Mouse (Mus musculus) neural tube, embryonic 13.5 days (tissue): ENCODE data around the gene Olfr433. TPM values are rescaled to one million over a fixed set of nuclear protein-coding genes. Genes with fewer than 3 reads are reported as not detected.

ENCODE experiments used
- ATAC-seq: fragments of 200-750 bp; cut with Nextera tagmentation; 2 replicates; pipeline ENCODE4 v1.8.0; 2017; ENCODE audit warnings: low read depth, mild to moderate bottlenecking, moderate TSS enrichment, moderate library complexity
- H3K27ac ChIP-seq: fragments of 300-500 bp; sonication (generic); replicated peaks from 2 replicates; pipeline ENCODE4 v1.5.1; 2015; ENCODE audit warnings: moderate library complexity, mild to moderate bottlenecking, inconsistent platforms
- H3K27me3 ChIP-seq: fragments of 300-500 bp; sonication (generic); 2 replicates; pipeline ENCODE4 v1.6.1; 2015; ENCODE audit warnings: mild to moderate bottlenecking, inconsistent platforms
- H3K36me3 ChIP-seq: fragments of 300-500 bp; sonication (generic); 2 replicates; pipeline ENCODE4 v1.6.1; 2015; ENCODE audit warnings: mild to moderate bottlenecking, inconsistent platforms
- H3K4me1 ChIP-seq: fragments of 300-500 bp; sonication (generic); replicated peaks from 2 replicates; pipeline ENCODE4 v1.6.1; 2015; ENCODE audit warnings: inconsistent platforms
- H3K4me2 ChIP-seq: fragments of 300-500 bp; sonication (generic); 2 replicates; pipeline ENCODE4 v1.6.1; 2015; ENCODE audit warnings: inconsistent platforms, mild to moderate bottlenecking, moderate library complexity
- H3K4me3 ChIP-seq: fragments of 300-500 bp; sonication (generic); 2 replicates; pipeline ENCODE4 v1.5.1; 2015; ENCODE audit warnings: mild to moderate bottlenecking, inconsistent platforms
- H3K9ac ChIP-seq: fragments of 300-500 bp; sonication (generic); 2 replicates; pipeline ENCODE4 v1.6.1; 2015; ENCODE audit warnings: moderate library complexity, mild to moderate bottlenecking, inconsistent platforms
- H3K9me3 ChIP-seq: fragments of 300-500 bp; sonication (generic); 2 replicates; pipeline ENCODE4 v1.6.1; 2016; ENCODE audit warnings: inconsistent platforms
- WGBS: fragments of 180-500 bp; shearing (Covaris S2); methylation state at CpG from one replicate; pipeline ENCODE4 v1.1.7; 2015; 5-methylcytosine and 5-hydroxymethylcytosine counted together
- polyA plus RNA-seq: library from polyadenylated mRNA; unstranded; fragments of >200 nt; fragmentation: Nextera tagmentation; extraction: Ambion mirVana; gene quantifications from 2 replicates; pipeline ENCODE4 v1.2.1, GENCODE M21; 2015

The Olfr433 gene
- polyA plus RNA-seq, 1 experiment from 2014 or later, result not detected

DNA sequence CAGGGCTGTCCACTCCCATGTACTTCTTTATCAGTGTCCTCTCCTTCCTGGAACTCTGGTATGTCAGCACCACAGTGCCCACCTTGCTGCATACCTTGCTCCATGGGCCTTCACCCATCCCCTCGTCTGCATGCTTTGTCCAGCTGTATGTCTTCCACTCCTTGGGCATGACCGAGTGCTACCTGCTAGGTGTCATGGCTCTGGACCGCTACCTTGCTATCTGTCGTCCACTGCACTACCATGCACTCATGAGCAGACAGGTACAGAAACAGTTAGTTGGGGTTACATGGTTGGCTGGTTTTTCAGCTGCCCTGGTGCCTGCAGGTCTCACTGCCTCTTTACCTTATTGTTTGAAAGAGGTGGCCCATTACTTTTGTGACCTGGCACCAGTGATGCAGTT is 10.0 kb downstream of the Olfr433 start:
- Histone ChIP-seq H3K27ac (no peak overlapping the region), H3K4me1 (no peaks in the 10 kb centered on the region), H3K4me3 (no peak overlapping the region), H3K36me3 (no peaks in the 10 kb centered on the region), H3K4me2 (no peak overlapping the region), H3K27me3 (no peaks in the 10 kb centered on the region), H3K9me3 (no peaks in the 10 kb centered on the region), H3K9ac (no peak overlapping the region)
- 87% methylated on average over 4 of the region's 4 CpGs for WGBS
- ATAC-seq, result no peak

DNA sequence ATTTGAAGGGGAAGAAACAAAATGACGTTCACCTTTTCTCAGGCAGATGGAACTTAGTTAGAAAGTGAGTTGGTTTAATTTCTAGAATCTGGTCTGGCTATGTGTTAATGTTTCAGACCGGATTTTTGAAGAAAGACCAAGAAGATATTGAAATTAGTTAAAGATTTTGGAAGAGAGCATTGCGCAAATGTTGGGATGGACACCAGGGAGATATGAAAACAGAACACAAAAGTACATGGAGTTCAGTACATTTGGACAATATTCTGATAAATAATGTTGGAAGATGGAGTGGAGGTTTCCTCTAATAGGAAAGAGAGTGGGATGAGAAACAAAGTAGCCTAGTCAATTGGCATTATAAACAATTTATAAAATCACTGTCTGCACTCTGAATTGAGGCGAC is 11.0 kb downstream of the Olfr433 start:
- Histone ChIP-seq H3K9ac (no peak overlapping the region), H3K27me3 (no peaks in the 10 kb centered on the region), H3K27ac (no peak overlapping the region), H3K9me3 (no peaks in the 10 kb centered on the region), H3K4me1 (no peaks in the 10 kb centered on the region), H3K36me3 (no peaks in the 10 kb centered on the region), H3K4me2 (no peak overlapping the region), H3K4me3 (no peak overlapping the region)
- no peak for ATAC-seq
- 89% methylated on average over 4 of the region's 4 CpGs for WGBS

DNA sequence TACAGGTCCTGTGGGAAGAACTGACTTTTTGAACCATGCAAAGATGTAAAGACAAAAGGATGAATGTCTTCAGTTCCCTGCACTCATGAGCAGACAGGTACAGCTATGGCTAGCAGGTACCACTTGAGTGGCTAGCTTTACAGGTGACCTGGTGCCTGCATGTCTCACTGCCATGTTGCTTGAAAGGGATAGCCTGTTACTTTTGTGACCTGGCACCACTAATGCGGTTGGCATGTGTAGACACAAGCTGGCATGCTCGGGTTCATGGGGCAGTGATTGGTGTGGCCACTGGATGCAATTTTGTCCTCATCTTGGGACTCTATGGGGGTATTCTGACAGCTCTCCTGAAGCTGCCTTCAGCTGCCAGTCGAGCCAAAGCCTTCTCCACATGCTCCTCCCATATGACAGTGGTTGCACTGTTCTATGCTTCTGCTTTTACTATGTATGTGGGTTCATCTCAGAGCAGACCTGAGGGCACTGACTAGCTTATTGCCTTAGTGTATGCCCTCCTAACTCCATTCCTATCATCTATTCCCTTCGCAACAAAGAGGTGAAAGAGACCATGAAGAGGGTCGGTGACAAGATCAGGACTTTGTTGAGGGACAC is 11.5 kb downstream of the Olfr433 start:
- no peak overlapping the region for H3K27ac ChIP-seq
- no peak overlapping the region for H3K9ac ChIP-seq
- H3K4me1 ChIP-seq, result no peaks in the 10 kb centered on the region
- H3K36me3 ChIP-seq, result no peaks in the 10 kb centered on the region
- ATAC-seq, result no peak
- H3K27me3 ChIP-seq, result no peaks in the 10 kb centered on the region
- no peaks in the 10 kb centered on the region for H3K9me3 ChIP-seq
- 89% methylated on average over 5 of the region's 5 CpGs for WGBS
- no peak overlapping the region for H3K4me3 ChIP-seq
- no peak overlapping the region for H3K4me2 ChIP-seq

DNA sequence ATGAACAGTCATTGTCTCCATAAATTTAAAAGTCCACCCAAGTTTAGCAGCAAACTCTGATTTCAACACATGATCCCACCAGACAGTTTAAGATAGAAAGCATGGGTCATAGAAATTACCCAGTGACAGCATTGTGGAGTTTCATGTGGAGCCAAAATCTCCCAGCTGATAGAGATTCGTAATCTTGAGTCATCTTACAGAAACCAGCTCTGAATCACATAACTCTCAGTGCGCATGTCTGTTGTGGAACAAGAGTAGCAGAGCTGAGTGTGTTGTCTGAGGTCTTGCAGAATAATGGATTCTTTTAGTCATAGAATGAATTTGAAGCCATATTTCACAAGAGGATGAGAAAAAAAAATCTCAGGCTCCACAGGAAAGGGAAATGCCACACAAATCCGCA is 12.5 kb downstream of the Olfr433 start:
- Histone ChIP-seq H3K4me3 (no peak overlapping the region), H3K27me3 (no peaks in the 10 kb centered on the region), H3K9me3 (no peaks in the 10 kb centered on the region), H3K36me3 (no peaks in the 10 kb centered on the region), H3K4me1 (no peaks in the 10 kb centered on the region), H3K27ac (no peak overlapping the region), H3K9ac (no peak overlapping the region), H3K4me2 (no peak overlapping the region)
- no peak for ATAC-seq
- 89% methylated on average over 3 of the region's 3 CpGs for WGBS

DNA sequence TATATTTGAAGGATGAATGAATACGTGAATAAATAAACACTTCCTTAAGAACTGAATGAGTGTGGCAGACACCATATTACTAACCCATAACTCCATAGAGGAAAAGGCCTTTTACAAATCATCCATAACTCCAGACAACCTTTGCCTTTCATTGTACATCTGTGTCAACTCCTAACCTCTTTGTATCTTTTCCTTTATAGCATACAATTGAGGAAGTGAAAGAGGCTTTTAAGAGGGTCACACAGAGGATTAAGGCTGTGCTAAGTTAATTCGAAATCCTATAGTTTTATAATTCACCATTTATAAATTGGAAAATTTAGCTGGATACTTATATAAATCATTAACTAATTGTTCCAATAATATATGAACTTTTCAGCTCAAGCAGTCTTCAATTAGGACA is 14.7 kb downstream of the Olfr433 start:
- Histone ChIP-seq H3K4me2 (no peak overlapping the region), H3K27ac (no peak overlapping the region), H3K27me3 (no peaks in the 10 kb centered on the region), H3K4me3 (no peak overlapping the region), H3K4me1 (no peaks in the 10 kb centered on the region), H3K36me3 (no peaks in the 10 kb centered on the region), H3K9me3 (no peaks in the 10 kb centered on the region), H3K9ac (no peak overlapping the region)
- WGBS, result 77% methylated on average over 2 of the region's 2 CpGs
- ATAC-seq, result no peak

DNA sequence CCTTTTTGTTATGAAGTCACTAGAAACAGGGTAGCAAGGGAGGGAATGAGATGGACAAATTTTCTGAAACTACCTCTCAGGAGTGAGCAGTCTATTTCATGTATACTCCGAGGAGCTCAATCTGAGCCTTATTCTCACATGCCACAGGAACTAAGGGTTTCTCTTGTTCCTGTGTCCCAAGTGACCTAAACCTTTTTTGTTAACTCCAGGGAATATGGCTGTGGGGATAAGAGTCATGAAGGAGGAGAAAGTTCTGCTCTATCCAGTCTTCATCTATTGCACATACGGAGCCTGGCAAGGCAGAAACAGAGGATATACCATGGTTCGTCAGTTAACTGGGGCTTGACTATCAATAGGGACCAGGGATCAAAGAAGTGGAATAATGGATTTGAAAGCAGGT is 25.8 kb downstream of the Olfr433 start, which contains the start of gene Olfr430:
Gene Olfr430, plus strand, starts transcription at position 301 of the 400 bp plus-strand sequence.
- no peaks in the 10 kb centered on the region for H3K27me3 ChIP-seq
- WGBS, result 88% methylated on average over 3 of the region's 3 CpGs
- no peak for ATAC-seq

DNA sequence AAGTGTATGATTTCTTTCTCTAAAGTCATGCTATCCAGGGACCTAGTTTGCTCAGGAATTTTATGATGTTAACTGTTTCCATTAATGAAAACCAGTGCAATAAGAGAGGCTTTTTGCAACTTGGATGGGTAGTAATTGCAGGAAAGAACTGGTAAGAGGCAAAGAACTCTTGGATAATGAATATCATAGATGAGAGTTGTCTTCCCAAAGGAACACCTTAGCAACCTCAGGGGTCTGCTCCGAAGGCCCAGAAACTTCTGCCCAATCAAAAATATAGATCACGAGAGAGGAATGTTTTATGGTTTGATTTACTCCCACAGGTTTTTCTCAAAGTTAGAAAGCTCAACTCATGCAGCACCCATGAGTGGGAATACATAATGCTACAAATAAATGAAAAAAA is 43.5 kb downstream of the Olfr433 start, which contains the start of gene Olfr429:
Gene Olfr429, plus strand, starts transcription at position 301 of the 400 bp plus-strand sequence.
- Histone ChIP-seq H3K27me3 (no peaks in the 10 kb centered on the region), H3K36me3 (no peaks in the 10 kb centered on the region), H3K4me2 (no peak within 1 kb of the TSS), H3K4me3 (no peak within 1 kb of the TSS), H3K27ac (no peak within 1 kb of the TSS), H3K9ac (no peak within 1 kb of the TSS), H3K9me3 (no peaks in the 10 kb centered on the region), H3K4me1 (no peaks in the 10 kb centered on the region)
- WGBS, result 83% methylated on average over 2 of the region's 2 CpGs
- no peak for ATAC-seq

More for the DNA sequence above, 25.8 kb downstream of the Olfr433 start, which contains the start of gene Olfr430:
- no peak within 1 kb of the TSS for H3K9ac ChIP-seq
- H3K36me3 ChIP-seq, result no peaks in the 10 kb centered on the region
- no peak within 1 kb of the TSS for H3K27ac ChIP-seq
- H3K4me1 ChIP-seq, result no peaks in the 10 kb centered on the region
- H3K4me3 ChIP-seq, result no peak within 1 kb of the TSS
- H3K4me2 ChIP-seq, result no peak within 1 kb of the TSS
- H3K9me3 ChIP-seq, result no peaks in the 10 kb centered on the region

Other genes with a start within 250 kb of the Olfr433 start
- gene Ifi211, start 127.7 kb upstream of the Olfr433 start, polyA plus RNA-seq, result 0.31 TPM in 1 of 2 replicates, not detected in the other
- 0.59 and 0.78 TPM in 2 replicates for gene Mndal, start 98.2 kb upstream of the Olfr433 start, polyA plus RNA-seq
- 0.21 and 0.85 TPM in 2 replicates for gene Ifi203, start 98.0 kb upstream of the Olfr433 start, polyA plus RNA-seq
- gene Ifi202b, start 58.0 kb upstream of the Olfr433 start, polyA plus RNA-seq, result not detected in 2 replicates
- not detected in 2 replicates for gene Ifi205, start 8.9 kb upstream of the Olfr433 start, polyA plus RNA-seq
- gene Olfr432, start 8.5 kb downstream of the Olfr433 start, polyA plus RNA-seq, result not detected in 2 replicates
- gene Olfr430, start 25.9 kb downstream of the Olfr433 start, polyA plus RNA-seq, result not detected in 2 replicates
- not detected in 2 replicates for gene Olfr429, start 43.6 kb downstream of the Olfr433 start, polyA plus RNA-seq
- not detected in 2 replicates for gene Olfr427, start 56.2 kb downstream of the Olfr433 start, polyA plus RNA-seq
- not detected in 2 replicates for gene Olfr231, start 80.5 kb downstream of the Olfr433 start, polyA plus RNA-seq
- gene Olfr424, start 90.8 kb downstream of the Olfr433 start, polyA plus RNA-seq, result not detected in 2 replicates
- gene Olfr420, start 114.9 kb downstream of the Olfr433 start, polyA plus RNA-seq, result not detected in 2 replicates
- 0.12 and 0.14 TPM in 2 replicates for gene Spta1, start 132.1 kb downstream of the Olfr433 start, polyA plus RNA-seq
- gene Olfr419, start 211.4 kb downstream of the Olfr433 start, polyA plus RNA-seq, result not detected in 2 replicates